Comparison of ENCODE assay signal across 14 mouse cellular contexts in genomic region chr6:86232367-86232766, GRCm38 (mm10). TPM values are rescaled to one million over a fixed set of nuclear protein-coding genes. Genes with fewer than 3 reads are reported as not detected.
"Had no signal": no experiment of that assay in that cellular context is flagged by ENCODE, and none has a peak within 500 bp of the region (broad histone marks: within the 10 kb centered on the region; RNA-seq: fewer than 3 reads in every experiment).

No protein-coding gene starts in this region.

- H3K27me3 ChIP-seq: midbrain, embryonic 13.5 days; midbrain, embryonic 15.5 days; neural tube, embryonic 12.5 days; stomach, embryonic 15.5 days had no signal

- H3K27ac ChIP-seq: liver, embryonic 14.5 days; midbrain, embryonic 13.5 days; midbrain, embryonic 15.5 days; neural tube, embryonic 12.5 days had no signal

- H3K4me3 ChIP-seq: megakaryocyte, embryonic 14.5 days; midbrain, embryonic 13.5 days; midbrain, embryonic 15.5 days; neural tube, embryonic 12.5 days; stomach, embryonic 15.5 days had no signal

- H3K9ac ChIP-seq: liver, embryonic 14.5 days; lung, embryonic 14.5 days; midbrain, embryonic 13.5 days; midbrain, embryonic 15.5 days; neural tube, embryonic 12.5 days; stomach, embryonic 15.5 days had no signal

- DNase-seq: lung, embryonic 14.5 days; lung, postnatal 10 days; lung, postnatal 4 days; right cerebral cortex, postnatal 14 days; thymus, adult 18-20 months; thymus, postnatal 14 days; thymus, postnatal 36 days had no signal

- H3K36me3 ChIP-seq: midbrain, embryonic 13.5 days; midbrain, embryonic 15.5 days; neural tube, embryonic 12.5 days; stomach, embryonic 15.5 days had no signal

- ATAC-seq: midbrain, embryonic 13.5 days; midbrain, embryonic 15.5 days had no signal

- H3K4me2 ChIP-seq: lung, embryonic 14.5 days; midbrain, embryonic 13.5 days; midbrain, embryonic 15.5 days; neural tube, embryonic 12.5 days; stomach, embryonic 15.5 days had no signal

- H3K9me3 ChIP-seq: megakaryocyte, embryonic 14.5 days; midbrain, embryonic 13.5 days; midbrain, embryonic 15.5 days; neural tube, embryonic 12.5 days; stomach, embryonic 15.5 days had no signal

- H3K4me1 ChIP-seq: megakaryocyte, embryonic 14.5 days; midbrain, embryonic 13.5 days; midbrain, embryonic 15.5 days; neural tube, embryonic 12.5 days had no signal

RNA-seq across cellular contexts. Expression of gene Tgfa, which starts 37.3 kb away (rescaled TPM):
- total RNA-seq: monocyte, adult 5-6 weeks had no signal
